Mouse (Mus musculus) spleen, adult 12 weeks (tissue): Measurements from ENCODE around the gene Ing4.

Experiments used
- DNase-seq: peaks from one replicate; pipeline ENCODE4 v3.0.0; 2022; ENCODE audit warnings: low spot score

Gene Ing4

DNA sequence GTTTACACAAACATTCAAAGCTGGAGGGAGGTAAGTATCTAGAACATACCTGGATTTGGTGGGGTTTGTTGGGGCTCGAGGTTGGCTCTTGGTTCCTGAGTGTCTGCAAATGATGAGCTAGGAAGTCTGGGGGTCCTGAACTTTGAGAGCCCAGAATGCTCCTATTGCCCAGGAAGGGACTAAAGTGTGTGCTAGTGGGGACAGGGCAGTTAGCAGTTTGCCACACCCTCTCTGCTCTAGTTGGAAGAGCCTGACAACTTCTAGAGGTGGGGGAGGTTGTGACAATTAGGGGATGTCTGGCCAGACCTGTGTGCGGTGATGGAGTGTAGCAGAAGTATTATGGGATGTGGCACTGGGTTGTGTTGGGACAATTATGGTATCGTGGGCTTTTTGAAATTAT, 55.3 kb downstream of the Ing4 start:
- DNase-seq, result no peak

DNA sequence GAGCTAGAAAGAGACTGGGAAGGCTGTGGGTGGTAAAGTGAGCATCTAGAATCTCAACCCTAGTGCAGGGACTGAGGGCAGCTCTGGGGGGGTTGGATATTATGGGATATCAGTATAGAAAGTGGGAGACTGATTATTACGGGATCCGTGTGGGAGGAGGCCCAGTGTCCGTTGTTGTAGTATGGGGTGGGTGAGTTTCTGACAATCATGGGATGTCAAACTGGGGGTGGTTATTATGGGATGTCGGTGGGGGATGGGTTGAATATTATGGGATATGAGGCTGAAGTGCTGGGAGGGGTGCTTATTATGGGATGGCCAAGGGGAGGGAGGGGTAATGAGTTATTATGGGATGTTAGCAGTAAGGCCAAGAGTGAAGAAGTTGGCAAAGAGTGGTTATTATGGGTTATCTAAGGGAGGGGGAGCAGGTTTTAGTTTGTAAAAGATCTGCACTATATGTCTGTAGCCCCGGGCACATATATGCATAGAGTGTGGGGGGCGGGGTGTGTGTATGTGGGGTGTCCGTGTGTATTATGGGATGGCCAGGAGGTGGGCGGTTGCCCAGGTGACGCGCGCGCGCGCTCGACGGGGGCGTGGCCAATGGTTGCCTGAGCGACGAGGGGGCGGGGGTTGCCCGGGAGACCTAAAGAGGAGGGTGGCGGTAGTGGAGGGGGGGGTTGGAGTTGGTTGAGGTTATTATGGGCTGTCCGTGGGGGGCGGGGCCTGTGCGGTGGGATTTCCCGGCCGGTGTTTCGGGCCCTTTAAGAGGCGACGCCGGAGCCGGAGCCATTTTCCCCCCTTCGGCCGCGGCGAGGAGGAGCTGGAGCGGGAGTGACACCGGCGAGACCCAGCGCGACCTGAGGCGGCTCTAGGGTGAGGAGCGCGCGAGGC, 56.1 kb downstream of the Ing4 start, which contains the start of gene Chd4:
Chd4 (plus strand) TSS at position 591 of the 888 bp plus-strand sequence.
- DNase-seq, result peak; percentile 80

DNA sequence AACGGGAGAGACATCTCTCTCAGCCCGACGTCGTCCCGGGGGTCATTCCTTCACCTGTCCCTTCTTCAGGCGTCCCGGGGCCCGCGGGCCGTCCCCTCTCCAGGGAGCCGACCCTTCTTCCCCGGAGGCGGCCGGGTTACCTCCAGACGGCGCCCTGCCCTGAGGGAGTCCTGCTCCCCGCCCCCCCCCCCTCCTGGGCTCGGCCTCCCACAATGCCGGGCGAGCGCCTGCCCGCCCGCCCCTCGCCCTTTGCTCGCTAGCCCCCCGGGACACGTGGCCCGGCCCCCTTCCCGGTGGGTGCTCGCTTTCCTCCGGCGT, 56.7 kb downstream of the Ing4 start:
- DNase-seq, result no peak

DNA sequence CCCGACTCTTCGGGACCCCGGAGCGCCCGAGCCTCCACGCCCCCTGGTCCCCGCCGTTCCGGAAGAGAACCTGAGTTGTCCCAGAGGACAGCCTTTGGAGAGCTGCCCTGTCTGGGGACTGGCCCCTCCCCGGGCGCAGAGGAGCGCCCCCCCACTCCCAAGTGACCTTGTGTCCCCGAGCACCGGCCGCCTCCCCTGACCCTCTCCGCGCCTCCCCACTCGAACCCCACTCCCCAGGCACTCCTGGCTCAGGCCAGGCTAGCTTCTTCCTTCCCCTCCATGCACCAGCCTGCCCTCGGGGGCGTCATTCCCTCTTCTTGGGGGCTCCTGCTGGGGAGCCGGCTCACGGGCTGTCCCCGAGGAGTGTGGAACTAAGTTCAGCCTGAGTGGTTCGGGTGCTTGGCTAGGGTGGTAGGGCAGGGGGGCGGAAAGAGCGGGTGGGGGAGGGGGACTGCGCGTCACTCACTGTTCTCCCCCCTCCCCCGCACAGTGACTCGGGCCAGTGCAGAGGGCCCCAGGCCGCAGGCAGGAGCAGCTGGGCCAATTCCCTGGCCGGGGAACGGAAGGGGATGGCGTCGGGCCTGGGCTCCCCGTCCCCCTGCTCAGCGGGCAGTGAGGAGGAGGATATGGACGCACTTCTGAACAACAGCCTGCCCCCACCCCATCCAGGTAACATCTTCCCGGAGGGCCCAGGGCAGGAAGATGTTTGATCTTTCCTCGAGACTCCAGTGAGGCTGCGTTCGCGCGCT, 57.2 kb downstream of the Ing4 start:
- no peak for DNase-seq

DNA sequence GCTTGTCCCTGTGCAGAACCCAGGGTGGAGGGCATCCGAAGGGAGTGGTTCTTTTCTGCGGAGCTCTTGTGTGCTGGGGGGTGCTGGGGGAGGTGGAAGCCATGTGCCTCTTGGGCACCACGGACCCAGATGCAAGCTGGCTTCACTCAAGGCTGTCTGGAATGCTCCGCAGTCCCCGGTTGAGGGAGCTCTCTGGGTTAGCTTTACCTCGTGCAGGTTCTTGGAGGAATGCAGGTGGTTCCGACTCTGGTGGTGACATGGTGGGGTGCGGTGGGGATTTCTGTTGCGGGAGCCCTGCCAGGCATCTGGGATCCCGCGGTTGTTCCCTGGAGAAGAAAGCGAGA, 57.8 kb downstream of the Ing4 start:
- DNase-seq, result no peak

DNA sequence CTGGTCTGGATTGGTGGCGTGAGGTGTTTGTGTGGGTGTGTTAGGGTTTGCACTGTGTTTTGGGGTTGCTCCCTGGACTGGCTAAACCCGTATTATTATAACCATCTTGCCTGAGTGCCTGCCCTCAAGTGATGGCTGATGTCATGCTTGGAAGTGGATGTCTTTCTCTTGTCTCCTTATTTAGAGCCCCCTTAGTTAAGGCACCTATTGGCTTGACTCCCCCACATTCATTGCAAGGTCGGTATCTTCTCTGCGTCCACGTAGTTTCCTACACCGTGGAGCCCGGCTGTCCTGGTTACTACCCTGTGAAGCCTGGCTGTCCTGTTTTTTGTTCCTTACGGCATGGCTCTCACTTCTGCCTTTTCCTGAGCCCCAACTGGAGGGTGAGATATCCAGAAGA, 58.4 kb downstream of the Ing4 start:
- DNase-seq, result no peak

DNA sequence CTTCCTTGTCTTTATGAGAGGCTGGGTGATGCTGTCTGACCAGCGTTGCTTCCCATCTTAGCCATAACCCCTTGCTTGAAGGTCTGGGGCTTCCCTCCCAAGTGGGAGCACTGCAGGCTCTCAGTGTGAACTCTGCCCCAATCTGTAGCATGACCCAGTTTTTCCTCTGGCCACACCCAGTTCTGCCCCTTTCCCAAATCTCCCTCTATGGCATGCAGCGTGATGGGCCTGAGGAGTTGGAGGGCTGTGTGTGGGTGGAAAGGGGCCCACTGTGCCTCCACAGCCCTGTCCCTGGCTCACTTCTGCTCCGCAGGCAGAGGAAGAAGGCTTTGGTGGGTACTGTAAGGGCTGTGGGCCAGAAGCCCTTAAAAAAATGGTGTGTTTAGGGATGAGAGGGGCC, 59.0 kb downstream of the Ing4 start:
- no peak for DNase-seq
